Mouse (Mus musculus) spleen, postnatal 10 days (tissue): ENCODE data around the gene Tmem179.

Source experiments
- DNase-seq, 2 experiments: peaks; one replicate each; pipeline ENCODE4 v3.0.0; 2021 to 2022; ENCODE audit warnings: low spot score in 2 of 2

Tmem179 gene

GRCm38 (mm10) chr12:112538356-112538755 lies 21.8 kb upstream of the Tmem179 start:
- no peak for DNase-seq

DNA sequence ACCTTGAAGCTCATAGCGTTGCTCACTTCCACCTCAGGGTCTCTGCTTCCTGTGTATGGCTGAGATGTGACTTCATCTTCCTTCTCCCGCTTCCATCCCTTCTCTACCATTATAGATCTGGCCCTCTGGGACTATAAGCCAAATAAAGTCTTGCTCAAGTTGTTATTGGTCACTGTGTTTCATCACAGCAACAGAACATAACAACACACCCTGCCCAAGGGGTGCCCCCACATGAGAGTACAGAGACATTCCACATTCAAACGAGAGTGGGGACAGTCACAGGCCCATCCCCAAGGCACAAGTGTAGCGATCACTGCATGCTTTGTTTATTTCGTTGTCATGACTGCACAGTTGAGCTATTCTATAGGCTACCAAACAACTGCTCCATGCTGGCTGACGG lies 20.7 kb upstream of the Tmem179 start:
- no peak for DNase-seq

- DNase-seq = no peak
These were observed 17.2 kb upstream of the Tmem179 start for GRCm38 (mm10) chr12:112533758-112534157.

GRCm38 (mm10) chr12:112518105-112518504 lies 1.6 kb upstream of the Tmem179 start:
- no peak for DNase-seq

DNA sequence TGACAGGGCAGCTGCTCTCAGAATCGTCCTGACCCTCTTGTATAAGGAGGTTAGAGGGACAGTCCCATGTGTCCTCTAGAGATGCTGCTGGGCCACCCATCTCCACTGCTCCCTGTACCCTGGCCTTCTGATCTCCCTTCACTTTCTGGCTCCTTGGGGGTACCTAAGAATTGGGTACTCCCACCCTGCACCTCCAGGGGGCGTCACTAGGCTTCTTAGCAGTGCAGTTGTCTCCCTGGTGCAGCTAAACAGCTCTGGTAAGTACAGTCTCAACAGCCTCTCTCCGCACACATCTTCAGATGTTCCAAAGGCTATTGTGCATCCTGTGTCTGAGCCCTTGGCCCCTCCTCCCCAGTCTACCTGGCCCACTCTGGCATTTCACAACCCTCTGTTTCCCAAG lies 1.6 kb downstream of the Tmem179 start:
- no peak for DNase-seq

DNA sequence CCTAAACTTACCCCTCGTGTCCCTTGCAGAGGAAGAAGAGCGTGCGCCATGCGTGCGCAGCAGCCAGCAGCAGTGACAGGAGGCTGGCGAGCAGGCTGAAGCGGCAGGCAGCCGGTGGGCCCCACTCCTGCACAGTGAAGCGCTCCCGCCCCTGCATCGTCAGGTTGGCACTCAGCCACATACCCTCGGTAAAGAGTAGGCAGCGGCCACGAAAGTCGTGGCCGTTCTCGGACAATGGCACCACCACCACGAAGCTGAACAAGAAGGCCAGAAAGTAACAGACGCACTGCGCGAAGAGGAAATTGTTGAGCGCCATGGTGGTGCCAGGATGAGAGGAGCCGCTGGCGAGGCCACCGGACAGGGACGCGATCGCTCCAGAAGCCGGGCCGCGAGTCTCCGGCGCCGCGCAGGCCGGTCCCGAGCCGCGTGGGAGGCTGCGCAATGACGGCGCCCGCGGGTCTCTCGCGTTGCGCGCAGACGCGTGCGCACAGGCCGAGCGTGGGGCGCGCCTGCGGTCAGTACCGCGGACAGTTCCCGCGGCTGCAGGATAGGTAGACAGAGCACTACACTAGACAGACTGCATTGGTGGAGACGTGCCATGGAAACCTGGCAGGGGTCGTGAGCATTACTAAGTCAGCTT lies 5.7 kb downstream of the Tmem179 start:
- DNase-seq = peak in 1 of 2 experiments; percentile 45

- DNase-seq = no peak
These were observed 6.2 kb downstream of the Tmem179 start for GRCm38 (mm10) chr12:112510365-112510732.

DNA sequence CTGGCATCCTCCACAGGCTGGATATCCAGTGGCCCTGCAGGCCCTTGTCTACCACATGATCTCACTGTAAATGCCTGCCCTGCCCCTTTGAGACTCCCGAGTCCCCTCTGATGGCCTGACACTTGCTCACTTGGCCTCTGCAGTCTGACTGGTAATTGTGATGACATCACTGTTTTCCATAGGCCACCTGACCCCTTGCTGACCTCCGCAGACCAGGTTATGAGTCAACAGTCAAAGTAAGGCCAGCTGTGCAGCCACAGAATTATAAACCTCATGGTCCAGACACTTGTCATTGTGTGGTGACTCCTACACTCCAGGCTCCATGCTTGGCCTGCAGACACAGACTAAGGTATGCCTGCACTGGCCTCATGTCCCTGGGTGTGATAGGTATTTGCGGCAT lies 8.6 kb downstream of the Tmem179 start:
- no peak for DNase-seq

- no peak for DNase-seq
These were observed 9.3 kb downstream of the Tmem179 start for GRCm38 (mm10) chr12:112507264-112507663.

DNA sequence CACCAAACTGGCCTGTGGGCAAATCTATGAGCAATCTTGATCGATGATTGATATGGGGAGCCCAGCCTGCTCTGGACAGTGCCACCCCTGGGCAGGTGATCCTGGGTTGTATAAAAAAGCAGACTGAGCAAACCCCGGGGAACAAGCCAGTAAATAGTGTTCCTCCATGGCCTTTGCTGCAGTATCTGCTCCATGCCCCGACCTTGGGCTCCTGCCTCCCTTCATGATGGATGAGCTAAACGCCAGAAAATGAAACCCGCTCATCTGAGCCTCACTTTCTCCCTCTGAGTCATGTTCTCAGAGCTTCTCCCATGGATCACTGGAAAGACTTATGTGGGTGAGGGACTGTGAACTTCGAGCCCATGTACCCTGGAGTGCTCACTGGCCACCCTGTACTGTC lies 10.3 kb downstream of the Tmem179 start:
- DNase-seq = no peak

- DNase-seq = no peak
These were observed 13.4 kb downstream of the Tmem179 start for GRCm38 (mm10) chr12:112503003-112503771.

GRCm38 (mm10) chr12:112498683-112499082 lies 17.9 kb downstream of the Tmem179 start:
- DNase-seq = peak in 1 of 2 experiments; percentile 36

DNA sequence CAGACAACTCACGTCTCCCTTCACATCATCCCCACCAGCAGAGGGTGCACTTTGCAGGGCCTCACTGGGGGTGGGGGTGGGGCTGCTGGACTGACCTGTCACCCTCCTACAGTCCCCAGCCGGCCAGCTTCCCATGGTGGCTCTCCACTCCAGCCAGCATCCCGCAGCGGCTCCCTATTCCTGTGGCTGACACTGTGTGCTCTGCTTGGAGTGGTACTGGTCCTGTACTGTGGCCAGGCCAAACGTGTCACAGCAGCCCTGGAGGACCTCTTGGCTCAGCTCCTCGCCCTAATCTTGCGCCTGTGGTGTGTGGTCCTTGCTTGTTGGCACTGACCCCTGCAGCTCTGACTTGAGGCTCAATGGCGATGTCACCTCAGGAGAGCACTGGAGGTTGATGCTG lies 18.8 kb downstream of the Tmem179 start:
- no peak for DNase-seq

DNA sequence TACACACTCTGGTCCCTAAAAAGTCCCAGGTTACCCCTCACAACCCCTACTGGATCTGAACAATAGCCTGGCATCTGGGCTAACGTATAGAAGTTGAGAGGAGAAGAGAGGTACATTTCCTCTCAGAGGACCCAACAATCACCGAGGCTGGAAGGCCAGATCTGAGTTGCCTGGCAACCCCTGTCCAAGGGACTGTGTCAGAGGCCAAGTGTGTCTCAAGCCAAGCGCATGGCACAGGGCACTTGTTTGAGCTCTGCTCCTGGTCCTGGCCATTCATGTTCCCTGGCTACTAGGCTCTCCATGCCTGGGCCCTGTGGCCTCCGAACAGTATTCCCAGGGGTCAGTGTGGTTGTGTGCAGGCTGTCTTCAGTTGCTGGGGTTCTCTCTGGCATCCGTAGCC lies 20.4 kb downstream of the Tmem179 start:
- DNase-seq = no peak

DNA sequence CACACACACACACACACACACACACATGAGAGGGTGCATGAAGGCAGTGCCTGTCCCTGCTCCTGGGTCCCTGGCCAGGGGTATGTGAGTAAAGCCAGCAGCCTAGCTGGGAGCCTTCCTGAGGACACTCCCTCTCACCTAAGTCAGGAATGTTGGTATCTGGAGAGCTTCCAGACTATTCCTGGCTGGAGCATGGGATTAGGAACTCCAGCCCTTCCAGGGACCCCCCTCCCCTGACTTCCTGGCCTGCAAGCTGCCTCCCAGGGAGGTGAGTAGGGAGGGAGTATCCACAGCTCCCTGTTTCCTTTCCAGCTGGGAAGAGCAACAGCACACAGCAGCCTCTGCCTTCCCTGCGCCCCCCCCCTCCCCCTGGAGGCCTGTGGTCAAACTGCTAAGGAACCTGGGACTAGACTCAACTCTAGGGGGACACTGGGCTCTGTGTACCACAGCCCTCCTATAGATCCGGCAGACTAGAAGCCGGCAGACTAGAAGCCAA lies 26.1 kb downstream of the Tmem179 start:
- DNase-seq = no peak

- no peak for DNase-seq
These were observed 27.0 kb downstream of the Tmem179 start for GRCm38 (mm10) chr12:112489535-112489934.

DNA sequence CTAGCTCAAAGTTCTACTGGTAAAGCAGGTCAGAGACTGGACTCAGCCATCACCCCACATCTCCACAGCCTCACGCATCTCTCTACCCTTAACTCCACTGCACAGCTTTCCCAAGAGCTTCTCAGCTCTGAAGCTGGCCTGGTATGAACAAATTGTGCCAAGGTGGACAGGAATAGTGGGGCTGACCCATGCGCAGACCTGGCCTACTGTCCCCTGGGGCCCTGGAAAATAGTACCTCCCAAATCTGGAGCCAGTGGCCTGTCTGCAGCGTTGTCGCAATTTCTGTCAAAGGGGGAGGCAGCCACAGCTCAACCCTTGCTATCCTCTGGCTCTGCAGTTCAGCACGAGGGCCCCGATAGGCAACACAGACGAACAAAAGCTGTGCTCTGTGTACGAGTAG lies 27.4 kb downstream of the Tmem179 start, which contains the start of gene A530016L24Rik:
Gene A530016L24Rik (plus strand): TSS at position 315 of the 400 bp plus-strand sequence.
- no peak for DNase-seq

DNA sequence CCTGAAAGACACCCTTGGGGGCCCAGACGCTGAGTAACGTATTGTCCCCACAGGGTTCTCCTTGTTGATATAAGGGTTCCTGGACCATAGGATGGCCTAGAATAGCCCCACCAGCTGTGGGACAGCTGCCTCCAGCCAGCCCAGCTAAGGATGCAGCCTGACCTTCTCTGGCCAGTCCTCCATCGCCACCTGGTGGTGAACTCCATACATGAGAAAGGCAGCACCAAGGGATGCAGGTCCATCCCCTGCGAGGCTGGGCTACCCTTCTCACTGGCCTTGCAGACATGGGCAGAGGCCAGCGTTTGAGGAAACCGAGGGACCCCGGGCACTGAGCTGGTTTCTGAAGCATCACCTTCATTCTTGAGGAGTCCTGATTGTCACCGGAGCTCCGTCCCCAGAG lies 42.8 kb downstream of the Tmem179 start:
- DNase-seq = peak; percentile 49 to 80

DNA sequence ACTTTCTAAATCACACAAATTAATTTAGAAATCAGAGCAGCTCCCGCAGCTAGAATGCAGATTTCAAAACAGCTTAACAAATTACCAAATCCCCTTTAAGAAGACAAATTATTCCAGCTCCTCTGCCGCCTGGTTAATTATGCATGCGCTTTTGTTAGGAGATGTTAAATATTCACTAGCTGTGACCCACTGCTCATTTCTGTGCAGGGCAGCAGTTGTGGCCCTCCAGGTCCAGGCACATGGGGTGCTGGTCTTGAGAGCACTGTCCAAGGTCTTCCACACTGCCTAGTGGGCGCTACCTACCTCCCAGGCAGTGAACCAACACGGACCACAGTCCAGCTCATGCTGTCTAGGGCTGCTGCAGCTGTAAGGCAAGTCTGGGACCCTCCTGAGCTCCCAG lies 46.3 kb downstream of the Tmem179 start:
- DNase-seq = no peak

- DNase-seq = no peak
These were observed 47.2 kb downstream of the Tmem179 start for GRCm38 (mm10) chr12:112469393-112469792.

GRCm38 (mm10) chr12:112467387-112467786 lies 49.2 kb downstream of the Tmem179 start:
- no peak for DNase-seq

DNA sequence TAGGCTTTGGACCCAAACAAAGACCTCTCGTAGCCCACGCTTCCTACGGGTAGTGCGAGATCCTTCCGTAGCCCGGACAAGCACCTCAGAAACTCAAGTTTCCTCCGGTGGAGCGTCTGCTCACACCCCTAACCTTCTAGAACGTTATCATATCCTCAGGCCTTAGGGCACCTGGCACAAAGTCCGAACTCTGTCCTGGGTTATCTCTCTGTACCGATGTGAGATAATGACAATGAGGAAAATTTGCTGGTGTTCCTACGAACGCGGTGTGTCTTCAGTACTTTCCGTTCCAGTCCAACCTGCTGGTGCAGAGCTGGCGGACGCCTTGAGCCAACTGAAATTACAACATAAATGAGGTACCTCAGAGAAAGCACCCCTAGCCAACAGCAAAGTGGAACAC lies 50.6 kb downstream of the Tmem179 start:
- DNase-seq = no peak

DNA sequence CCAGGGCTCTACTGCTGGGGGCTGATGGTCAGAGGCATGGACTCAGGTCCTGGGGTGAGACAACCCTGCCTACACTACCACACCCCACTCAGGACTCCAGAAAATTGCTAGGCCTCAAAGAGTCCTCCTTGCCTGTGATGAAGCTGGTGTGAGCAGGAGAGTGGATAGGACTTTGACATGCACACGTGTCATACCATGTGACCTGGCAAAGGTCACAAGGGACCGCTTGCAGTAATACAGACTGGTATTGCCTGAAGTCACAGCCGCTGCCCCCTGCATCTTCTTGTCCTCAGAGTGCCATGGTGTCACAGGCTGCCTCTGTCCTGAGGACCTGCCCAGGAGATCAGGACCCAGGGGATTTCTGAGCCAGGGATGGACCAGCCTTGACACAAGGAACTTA lies 52.0 kb downstream of the Tmem179 start:
- DNase-seq = no peak
